Mouse (Mus musculus) right cerebral cortex, adult 18-20 months (tissue): ENCODE measurements around the gene Wfdc6a.

Experiments used
- DNase-seq: peaks from one replicate; pipeline ENCODE4 v3.0.0; 2022; ENCODE audit warnings: mixed read lengths

Gene Wfdc6a

DNA sequence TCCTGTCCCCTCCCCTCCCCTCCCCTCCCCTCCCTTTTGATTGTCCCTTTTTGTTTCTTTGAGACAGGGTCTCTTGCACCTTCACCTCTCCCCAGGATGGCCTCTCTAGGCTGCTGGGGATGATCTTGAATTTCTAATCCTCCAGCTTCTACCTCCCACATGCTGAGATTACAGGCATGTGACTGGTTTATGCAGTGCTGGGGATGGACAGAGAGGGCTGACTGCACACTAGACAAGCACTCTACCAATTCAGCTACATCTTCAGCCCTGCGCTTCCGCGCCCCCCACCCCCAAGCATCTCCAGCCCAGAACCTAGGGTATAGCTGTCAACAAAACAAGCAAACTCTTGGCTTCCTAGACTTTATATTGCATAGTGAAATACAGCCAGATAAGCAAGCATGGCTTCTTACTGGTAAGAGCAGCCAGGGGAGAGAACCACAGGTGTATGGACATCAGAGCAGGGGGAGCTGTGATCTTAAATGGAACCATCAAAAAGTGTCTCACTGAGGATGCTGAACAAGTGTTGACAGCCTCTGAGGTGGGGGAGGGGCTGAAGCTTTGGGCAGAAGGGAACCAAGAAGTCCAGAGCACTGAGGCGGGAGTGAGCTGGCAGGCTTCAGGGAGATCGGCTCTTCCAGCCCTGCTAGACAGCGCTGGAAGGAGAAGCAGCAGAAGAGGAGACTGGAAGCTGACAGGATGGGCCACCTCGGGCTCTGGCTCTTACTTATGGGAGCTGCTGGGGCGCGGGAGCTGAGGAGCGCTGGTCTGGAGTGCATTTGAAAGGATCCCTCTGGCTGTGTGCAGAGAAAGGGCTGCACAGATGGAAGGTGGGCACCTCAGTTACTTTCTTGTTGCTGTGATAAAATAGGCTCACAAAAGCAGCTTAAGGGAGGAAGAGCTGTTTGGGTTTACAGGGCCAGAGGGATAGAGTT is 35.0 kb downstream of the Wfdc6a start:
- DNase-seq, result peak; percentile 54

GRCm38 (mm10) chr2:164549338-164549737 is 35.9 kb downstream of the Wfdc6a start:
- no peak for DNase-seq

DNA sequence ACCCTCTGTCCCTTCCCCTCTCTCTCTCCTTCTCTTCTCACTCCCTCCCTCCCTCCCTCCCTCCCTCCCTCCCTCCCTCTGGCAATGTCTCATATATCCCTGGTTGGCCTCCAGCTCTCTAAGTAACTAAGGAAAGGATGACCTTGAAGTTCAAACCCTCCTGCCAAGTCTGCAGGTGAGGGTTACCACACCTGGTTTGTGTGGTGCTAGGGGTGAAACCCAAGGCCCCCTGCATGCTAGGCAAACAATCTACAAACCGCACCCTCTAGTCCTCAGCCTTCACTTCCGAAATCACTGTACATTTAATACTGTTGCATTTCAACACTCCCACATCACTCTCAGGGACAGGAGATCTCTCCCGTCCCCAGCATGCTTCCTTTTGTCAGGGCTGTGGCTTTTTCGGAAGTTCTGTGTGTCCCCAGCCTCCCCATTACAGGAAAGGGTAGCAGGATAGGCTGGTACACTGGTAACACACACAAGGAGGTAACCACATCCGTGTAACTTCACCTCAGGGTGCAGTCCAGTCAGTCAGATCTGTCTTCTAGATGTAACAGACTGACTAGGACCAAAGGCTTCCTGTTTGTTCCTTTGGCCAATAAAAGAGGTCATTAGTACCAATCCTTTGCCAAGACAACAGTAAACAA is 40.7 kb downstream of the Wfdc6a start:
- no peak for DNase-seq

- no peak for DNase-seq
Measured at GRCm38 (mm10) chr2:164543745-164544144, 41.5 kb downstream of the Wfdc6a start.

- no peak for DNase-seq
Measured at GRCm38 (mm10) chr2:164542598-164542997, 42.6 kb downstream of the Wfdc6a start.

- peak; percentile 82 for DNase-seq
Measured at GRCm38 (mm10) chr2:164542132-164542531, 43.1 kb downstream of the Wfdc6a start.

- DNase-seq, result no peak
Measured at GRCm38 (mm10) chr2:164540652-164541427, 44.4 kb downstream of the Wfdc6a start.

- DNase-seq, result no peak
Measured at GRCm38 (mm10) chr2:164537003-164537402, 48.2 kb downstream of the Wfdc6a start.

- no peak for DNase-seq
Measured at GRCm38 (mm10) chr2:164534315-164534714, 50.9 kb downstream of the Wfdc6a start.

GRCm38 (mm10) chr2:164531169-164531568 is 54.1 kb downstream of the Wfdc6a start:
- peak; percentile 75 for DNase-seq
